In genomic region chr7:141341689-141342226, GRCm38 (mm10) we compare ENCODE assay signal across 23 mouse cellular contexts. TPM values are rescaled to one million over a fixed set of nuclear protein-coding genes. Genes with fewer than 3 reads are reported as not detected.
A peak's percentile ranks its signal among the peaks of the same experiment; 100 is the strongest.
DNase-seq lines count a peak whose midpoint lies in the region; ATAC-seq and TF ChIP-seq lines count a peak whose summit lies in the region.
"Had no signal": no experiment of that assay in that cellular context is flagged by ENCODE, and none has a peak within 500 bp of the region (broad histone marks: within the 10 kb centered on the region; RNA-seq: fewer than 3 reads in every experiment).

No protein-coding gene starts in this region.

- TF ChIP-seq EP300 in lung, postnatal 0 days (IDR thresholded peaks at IDR 0.05), result no peak

- H3K9me3 ChIP-seq in lung, postnatal 0 days (ENCODE audit: low read length), result no peaks in the 10 kb centered on the region
- no peaks in the 10 kb centered on the region for H3K9me3 ChIP-seq in intestine, embryonic 16.5 days (ENCODE audit: control insufficient read depth, low read length)
- H3K9me3 ChIP-seq in stomach, embryonic 16.5 days (replicated peaks; ENCODE audit: control insufficient read depth, low read length), result no peaks in the 10 kb centered on the region
- H3K9me3 ChIP-seq: G1E; limb, embryonic 10.5 days; liver, embryonic 13.5 days; stomach, embryonic 15.5 days had no signal

- peak overlapping the region; percentile 88 for H3K27ac ChIP-seq in kidney, adult 2 months (ENCODE audit: insufficient read depth, low read depth, low read length)
- 0 out of 2 replicates have a peak overlapping the region, but pooled peaks have one; percentile 62 for H3K27ac ChIP-seq in lung, postnatal 0 days (ENCODE audit: low read length)
- peak overlapping the region; percentile 97 for H3K27ac ChIP-seq in intestine, embryonic 16.5 days (ENCODE audit: low read length)
- peak overlapping the region; percentile 23; the same call in 1 of the 2 replicates for H3K27ac ChIP-seq in stomach, embryonic 16.5 days (ENCODE audit: low read length)
- H3K27ac ChIP-seq: hindbrain, embryonic 14.5 days; left cerebral cortex, adult 2 months; limb, embryonic 10.5 days; macrophage; stomach, embryonic 15.5 days had no signal

- peaks cover 48% of the 10 kb centered on the region for H3K4me1 ChIP-seq in kidney, adult 2 months (ENCODE audit: control insufficient read depth, insufficient read depth, low read length)
- peaks cover 10% of the 10 kb centered on the region for H3K4me1 ChIP-seq in lung, postnatal 0 days (ENCODE audit: insufficient read depth, low read depth, low read length)
- H3K4me1 ChIP-seq in lung, adult 2 months (ENCODE audit: control insufficient read depth, insufficient read depth, low read length), result peaks cover 8% of the 10 kb centered on the region
- peaks cover 35% of the 10 kb centered on the region for H3K4me1 ChIP-seq in intestine, embryonic 16.5 days (ENCODE audit: control insufficient read depth, insufficient read depth, low read length)
- H3K4me1 ChIP-seq in stomach, embryonic 16.5 days (ENCODE audit: control insufficient read depth, insufficient read depth, low read length), result peaks cover 24% of the 10 kb centered on the region

- ATAC-seq in lung, postnatal 0 days, result peak; percentile 14; the same call in 1 of the 2 replicates
- no peak for ATAC-seq in intestine, embryonic 16.5 days
- ATAC-seq in stomach, embryonic 16.5 days (ENCODE audit: insufficient read depth, low FRiP score), result no peak
- ATAC-seq: forebrain, embryonic 16.5 days; Patski had no signal

- H3K4me3 ChIP-seq in kidney, adult 2 months (ENCODE audit: insufficient read depth, low read depth, low read length), result 0 out of 2 replicates have a peak overlapping the region, but pooled peaks have one; percentile 6
- H3K4me3 ChIP-seq in lung, postnatal 0 days (ENCODE audit: low read depth, low read length), result no peak overlapping the region
- H3K4me3 ChIP-seq in lung, adult 2 months (replicated peaks; ENCODE audit: extremely low read depth, low read depth, low read length), result no peak overlapping the region
- peak overlapping the region; percentile 58 for H3K4me3 ChIP-seq in intestine, embryonic 16.5 days (ENCODE audit: low read length)
- H3K4me3 ChIP-seq in stomach, embryonic 16.5 days (replicated peaks; ENCODE audit: low read length), result no peak overlapping the region
- H3K4me3 ChIP-seq: left cerebral cortex, adult 2 months; limb, embryonic 10.5 days; liver, embryonic 13.5 days; stomach, embryonic 15.5 days had no signal

- DNase-seq in kidney, adult 2 months, result peak; percentile 34
- DNase-seq in kidney, adult 18-20 months, result no peak
- DNase-seq in lung, postnatal 0 days (ENCODE audit: low spot score), result peak; percentile 36
- DNase-seq in lung, adult 2 months, result no peak
- no peak for DNase-seq in spleen, adult 18-20 months
- DNase-seq: adrenal gland, postnatal 36 days; B cell, adult 2 months; cerebellum, adult 9-10 months; gastrocnemius, postnatal 10 days; heart, postnatal 36 days; liver, embryonic 13.5 days; thymus, postnatal 14 days had no signal

- H3K9ac ChIP-seq in lung, postnatal 0 days (replicated peaks; ENCODE audit: low read depth), result no peak overlapping the region
- H3K9ac ChIP-seq in intestine, embryonic 16.5 days (ENCODE audit: low read depth, low read length), result peak overlapping the region; percentile 77
- peak overlapping the region; percentile 26; the same call in 1 of the 2 replicates for H3K9ac ChIP-seq in stomach, embryonic 16.5 days (ENCODE audit: low read length)
- H3K9ac ChIP-seq: hindbrain, embryonic 14.5 days; liver, embryonic 13.5 days; stomach, embryonic 15.5 days had no signal

- H3K36me3 ChIP-seq in kidney, adult 2 months (ENCODE audit: control insufficient read depth, insufficient read depth, low read length), result no peaks in the 10 kb centered on the region; the same call in none of the 2 replicates
- H3K36me3 ChIP-seq in lung, postnatal 0 days (ENCODE audit: insufficient read depth, low read length), result no peaks in the 10 kb centered on the region
- H3K36me3 ChIP-seq in intestine, embryonic 16.5 days (ENCODE audit: control insufficient read depth, insufficient read depth, low read length), result no peaks in the 10 kb centered on the region; the same call in 1 of the 2 replicates
- H3K36me3 ChIP-seq in stomach, embryonic 16.5 days (ENCODE audit: control insufficient read depth, insufficient read depth, low read length), result no peaks in the 10 kb centered on the region
- H3K36me3 ChIP-seq: limb, embryonic 10.5 days; liver, embryonic 13.5 days; stomach, embryonic 15.5 days had no signal

- no peak for TF ChIP-seq POLR2A in kidney, adult 2 months (IDR thresholded peaks at IDR 0.05; ENCODE audit: low read depth, low read length)
- TF ChIP-seq POLR2A in lung, adult 2 months (IDR thresholded peaks at IDR 0.05; ENCODE audit: borderline replicate concordance, extremely low read depth, low read depth, low read length), result no peak

- H3K27me3 ChIP-seq in kidney, adult 2 months (replicated peaks; ENCODE audit: control insufficient read depth, insufficient read depth, low read length), result no peaks in the 10 kb centered on the region
- no peaks in the 10 kb centered on the region for H3K27me3 ChIP-seq in lung, postnatal 0 days (replicated peaks; ENCODE audit: insufficient read depth, low read length)
- H3K27me3 ChIP-seq in intestine, embryonic 16.5 days (replicated peaks; ENCODE audit: control insufficient read depth, insufficient read depth, low read length), result no peaks in the 10 kb centered on the region
- H3K27me3 ChIP-seq in stomach, embryonic 16.5 days (ENCODE audit: control insufficient read depth, insufficient read depth, low read length), result no peaks in the 10 kb centered on the region
- H3K27me3 ChIP-seq: Patski; stomach, embryonic 15.5 days had no signal

- no peak overlapping the region for H3K4me2 ChIP-seq in lung, postnatal 0 days (replicated peaks; ENCODE audit: low read depth, low read length)
- peak overlapping the region; percentile 56 for H3K4me2 ChIP-seq in intestine, embryonic 16.5 days (ENCODE audit: low read depth, low read length)
- H3K4me2 ChIP-seq in stomach, embryonic 16.5 days (ENCODE audit: low read depth, low read length), result no peak overlapping the region
- H3K4me2 ChIP-seq: hindbrain, embryonic 14.5 days; liver, embryonic 13.5 days had no signal

- TF ChIP-seq CTCF in kidney, adult 2 months (conservative IDR thresholded peaks at IDR 0.05; ENCODE audit: insufficient read depth, insufficient read length, low read depth, low read length), result no peak
- TF ChIP-seq CTCF in lung, postnatal 0 days (IDR thresholded peaks at IDR 0.05), result no peak
- no peak for TF ChIP-seq CTCF in lung, adult 2 months (IDR thresholded peaks at IDR 0.05; ENCODE audit: insufficient read depth, low read length)

- 57% methylated on average over 10 of the region's 10 CpGs for WGBS in kidney, adult 2 months
- 54% methylated on average over 10 of the region's 10 CpGs for WGBS in lung, postnatal 0 days
- whole genome bisulfite sequencing in lung, adult 2 months, result 71% methylated on average over 10 of the region's 10 CpGs
- WGBS in intestine, embryonic 16.5 days, result 68% methylated on average over 10 of the region's 10 CpGs
- WGBS in stomach, embryonic 16.5 days, result 66% methylated on average over 10 of the region's 10 CpGs

RNA-seq across cellular contexts. Expression of gene Eps8l2, which starts 3.1 kb away (rescaled TPM):
- 245 and 297 TPM in 2 replicates for polyA plus RNA-seq in kidney, adult 2 months (2012; rRNA removed)
- 67.6 and 73.1 TPM in 2 replicates for polyA plus RNA-seq in lung, postnatal 0 days (2015; fragmentation: Nextera tagmentation; extraction: Ambion mirVana)
- 112 and 143 TPM in 2 replicates for polyA plus RNA-seq in lung, adult 2 months (2012; rRNA removed)
- polyA plus RNA-seq in intestine, embryonic 16.5 days (2015; fragmentation: Nextera tagmentation; extraction: Ambion mirVana), result 191 and 214 TPM in 2 replicates
- polyA plus RNA-seq in stomach, embryonic 16.5 days (2015; fragmentation: Nextera tagmentation; extraction: Ambion mirVana), result 79.4 and 108 TPM in 2 replicates
- polyA plus RNA-seq: G1E, macrophage had no signal

RNA-seq across cellular contexts. Expression of gene Tmem80, which starts 14.2 kb away (rescaled TPM):
- 53.7 and 61.4 TPM in 2 replicates for polyA plus RNA-seq in kidney, adult 2 months (2012; rRNA removed)
- polyA plus RNA-seq in lung, postnatal 0 days (2015; fragmentation: Nextera tagmentation; extraction: Ambion mirVana), result 34.7 and 44.1 TPM in 2 replicates
- polyA plus RNA-seq in lung, adult 2 months (2012; rRNA removed), result 37.2 and 49.2 TPM in 2 replicates
- 32.4 and 34.2 TPM in 2 replicates for polyA plus RNA-seq in intestine, embryonic 16.5 days (2015; fragmentation: Nextera tagmentation; extraction: Ambion mirVana)
- polyA plus RNA-seq in stomach, embryonic 16.5 days (2015; fragmentation: Nextera tagmentation; extraction: Ambion mirVana), result 35.9 and 36.5 TPM in 2 replicates

RNA-seq across cellular contexts. Expression of gene Deaf1, which starts 14.3 kb away (rescaled TPM):
- 25.4 and 26.8 TPM in 2 replicates for polyA plus RNA-seq in kidney, adult 2 months (2012; rRNA removed)
- polyA plus RNA-seq in lung, postnatal 0 days (2015; fragmentation: Nextera tagmentation; extraction: Ambion mirVana), result 35.7 and 40.8 TPM in 2 replicates
- polyA plus RNA-seq in lung, adult 2 months (2012; rRNA removed), result 18.6 and 22.7 TPM in 2 replicates
- 61.0 and 64.4 TPM in 2 replicates for polyA plus RNA-seq in intestine, embryonic 16.5 days (2015; fragmentation: Nextera tagmentation; extraction: Ambion mirVana)
- polyA plus RNA-seq in stomach, embryonic 16.5 days (2015; fragmentation: Nextera tagmentation; extraction: Ambion mirVana), result 61.3 and 64.3 TPM in 2 replicates

RNA-seq across cellular contexts. Expression of gene Drd4, which starts 50.0 kb away (rescaled TPM):
- 0.03 TPM in 1 of 2 replicates, not detected in the other for polyA plus RNA-seq in kidney, adult 2 months (2012; rRNA removed)
- polyA plus RNA-seq in lung, postnatal 0 days (2015; fragmentation: Nextera tagmentation; extraction: Ambion mirVana), result 0.12 and 0.17 TPM in 2 replicates
- polyA plus RNA-seq in lung, adult 2 months (2012; rRNA removed), result not detected in 2 replicates
- polyA plus RNA-seq in intestine, embryonic 16.5 days (2015; fragmentation: Nextera tagmentation; extraction: Ambion mirVana), result 0.23 and 0.48 TPM in 2 replicates
- 0.18 TPM in 1 of 2 replicates, not detected in the other for polyA plus RNA-seq in stomach, embryonic 16.5 days (2015; fragmentation: Nextera tagmentation; extraction: Ambion mirVana)
- polyA plus RNA-seq: G1E; heart, embryonic 14.5 days; liver, embryonic 13.5 days; macrophage; Patski had no signal

RNA-seq across cellular contexts. Expression of gene Taldo1, which starts 50.2 kb away (rescaled TPM):
- polyA plus RNA-seq in kidney, adult 2 months (2012; rRNA removed), result 321 and 366 TPM in 2 replicates
- 260 and 276 TPM in 2 replicates for polyA plus RNA-seq in lung, postnatal 0 days (2015; fragmentation: Nextera tagmentation; extraction: Ambion mirVana)
- 145 and 204 TPM in 2 replicates for polyA plus RNA-seq in lung, adult 2 months (2012; rRNA removed)
- polyA plus RNA-seq in intestine, embryonic 16.5 days (2015; fragmentation: Nextera tagmentation; extraction: Ambion mirVana), result 567 and 582 TPM in 2 replicates
- polyA plus RNA-seq in stomach, embryonic 16.5 days (2015; fragmentation: Nextera tagmentation; extraction: Ambion mirVana), result 399 and 400 TPM in 2 replicates

Comparison
In these comparisons a context has a peak if more than half of its experiments do, and no peak if none do; other contexts are left out.
1. DNase-seq: peak in kidney, adult 2 months (single experiment) and lung, postnatal 0 days (single experiment); none in kidney, adult 18-20 months (single experiment), lung, adult 2 months (single experiment) and spleen, adult 18-20 months (0 of 2).
2. H3K27ac ChIP-seq: peak in every context shown above with its lines; median percentile 97 in intestine, embryonic 16.5 days; 88 in kidney, adult 2 months; 62 in lung, postnatal 0 days; 23 in stomach, embryonic 16.5 days.
3. H3K4me3 ChIP-seq: peak in kidney, adult 2 months (single experiment) and intestine, embryonic 16.5 days (single experiment); none in lung, postnatal 0 days (single experiment), lung, adult 2 months (single experiment) and stomach, embryonic 16.5 days (single experiment).